Mouse (Mus musculus) liver, adult 2 months (tissue): ENCODE results near the gene Gm37419. TPM values are rescaled to one million over a fixed set of nuclear protein-coding genes. Genes with fewer than 3 reads are reported as not detected.

Source experiments
- DNase-seq: peaks from one replicate; pipeline ENCODE4 v3.0.0-alpha.2; 2011; ENCODE audit warnings: low read depth, low spot score; ENCODE audit errors: extremely low read depth
- H3K27ac ChIP-seq: fragments of 200-500 bp; replicated peaks from 2 replicates; pipeline ENCODE4 v1.5.1; 2012; ENCODE audit warnings: low read depth, mild to moderate bottlenecking, control low read depth, inconsistent platforms, low read length; ENCODE audit not compliant: insufficient read depth
- H3K27me3 ChIP-seq: fragments of 200-500 bp; 2 replicates; pipeline ENCODE4 v1.6.1; 2012; ENCODE audit warnings: mild to moderate bottlenecking, moderate library complexity, low read length, inconsistent platforms; ENCODE audit not compliant: control insufficient read depth, insufficient read depth
- H3K36me3 ChIP-seq: fragments of 200-500 bp; 2 replicates; pipeline ENCODE4 v1.6.1; 2012; ENCODE audit warnings: low read length, inconsistent platforms; ENCODE audit not compliant: control insufficient read depth, insufficient read depth
- H3K4me1 ChIP-seq: fragments of 200-500 bp; 2 replicates; pipeline ENCODE4 v1.6.1; 2011; ENCODE audit warnings: low read length; ENCODE audit not compliant: control insufficient read depth, insufficient read depth
- H3K4me3 ChIP-seq: fragments of 200-500 bp; 2 replicates; pipeline ENCODE4 v1.5.1; 2011; ENCODE audit warnings: low read depth, mild to moderate bottlenecking, control low read depth, low read length, moderate library complexity; ENCODE audit not compliant: insufficient read depth
- H3K79me2 ChIP-seq: fragments of 200-500 bp; 2 replicates; pipeline ENCODE4 v1.6.1; 2012; ENCODE audit warnings: inconsistent platforms, mild to moderate bottlenecking, low read length, moderate library complexity; ENCODE audit not compliant: control insufficient read depth, insufficient read depth
- H3K9ac ChIP-seq: fragments of 200-500 bp; 2 replicates; pipeline ENCODE4 v1.6.1; 2012; ENCODE audit warnings: low read depth, mild to moderate bottlenecking, control low read depth, inconsistent platforms, low read length
- CTCF ChIP-seq: fragments of 200-500 bp; IDR thresholded peaks from 2 replicates; pipeline ENCODE4 v1.5.1; 2011; ENCODE audit warnings: low read depth, low read length, control low read depth
- POLR2A ChIP-seq: fragments of 200-500 bp; IDR thresholded peaks from 2 replicates; pipeline ENCODE4 v1.6.1; 2011; ENCODE audit warnings: low read length, control low read depth; ENCODE audit not compliant: insufficient read depth; ENCODE audit errors: extremely low read depth
- WGBS: fragments of 180-500 bp; shearing (Covaris S2); methylation state at CpG from one replicate; pipeline ENCODE4 v1.1.7; 2018; 5-methylcytosine and 5-hydroxymethylcytosine counted together
- polyA plus RNA-seq: library from polyadenylated mRNA; depleted of rRNA; stranded (reverse); fragments of >200 nt; gene quantifications from 2 replicates; pipeline ENCODE4 v1.2.3, GENCODE M21; 2012
- total RNA-seq: library from RNA; depleted of rRNA; stranded (reverse); fragments of >200 nt; gene quantifications from 2 replicates; pipeline ENCODE4 v1.2.3, GENCODE M21; 2014

Gene Gm37419
- total and polyA plus RNA-seq, 2 experiments: not detected

- WGBS: 18% methylated on average over 1 of the region's 1 CpGs
- H3K79me2 ChIP-seq: no peaks in the 10 kb centered on the region
- H3K4me1 ChIP-seq: no peaks in the 10 kb centered on the region
- no peak overlapping the region for H3K9ac ChIP-seq
- no peak for DNase-seq
- H3K36me3 ChIP-seq: no peaks in the 10 kb centered on the region
- H3K27ac ChIP-seq: no peak overlapping the region
- no peaks in the 10 kb centered on the region for H3K27me3 ChIP-seq
- H3K4me3 ChIP-seq: no peak overlapping the region
- TF ChIP-seq POLR2A (no peak), CTCF (no peak)
These were observed 34.4 kb upstream of the Gm37419 start for GRCm38 (mm10) chr16:23953959-23954260.

GRCm38 (mm10) chr16:23958938-23959337 lies 29.3 kb upstream of the Gm37419 start:
- Histone ChIP-seq H3K9ac (no peak overlapping the region), H3K79me2 (no peaks in the 10 kb centered on the region), H3K27ac (no peak overlapping the region), H3K36me3 (no peaks in the 10 kb centered on the region), H3K27me3 (no peaks in the 10 kb centered on the region), H3K4me1 (no peaks in the 10 kb centered on the region), H3K4me3 (no peak overlapping the region)
- no peak for TF ChIP-seq CTCF
- no peak for TF ChIP-seq POLR2A
- no peak for DNase-seq

DNA sequence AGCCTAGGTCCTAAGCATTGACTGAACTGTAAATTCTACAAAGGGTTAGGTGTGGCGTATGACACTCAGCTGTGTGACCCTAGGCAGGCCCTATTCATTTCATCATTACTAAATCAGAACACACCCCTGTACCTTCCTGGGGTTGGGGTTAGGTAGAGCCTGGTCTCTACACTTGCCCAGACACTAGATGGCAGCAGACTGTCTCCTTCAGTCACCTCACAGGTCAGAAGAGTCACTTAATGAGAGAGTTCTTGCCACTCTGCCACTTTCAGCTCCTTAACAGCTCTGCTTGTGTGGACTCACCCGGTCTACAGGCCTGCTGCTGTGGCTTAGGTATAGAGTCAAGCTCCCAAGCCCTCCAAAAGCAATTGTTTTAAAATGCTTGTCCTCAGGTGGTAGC lies 25.9 kb upstream of the Gm37419 start:
- TF ChIP-seq POLR2A (no peak), CTCF (peak; percentile 61)
- no peaks in the 10 kb centered on the region for H3K27me3 ChIP-seq
- H3K9ac ChIP-seq: no peak overlapping the region
- H3K79me2 ChIP-seq: no peaks in the 10 kb centered on the region
- no peak overlapping the region for H3K27ac ChIP-seq
- no peaks in the 10 kb centered on the region for H3K4me1 ChIP-seq
- peaks cover 21% of the 10 kb centered on the region for H3K36me3 ChIP-seq
- WGBS: 54% methylated on average over 2 of the region's 2 CpGs
- DNase-seq: peak; percentile 70
- no peak overlapping the region for H3K4me3 ChIP-seq

DNA sequence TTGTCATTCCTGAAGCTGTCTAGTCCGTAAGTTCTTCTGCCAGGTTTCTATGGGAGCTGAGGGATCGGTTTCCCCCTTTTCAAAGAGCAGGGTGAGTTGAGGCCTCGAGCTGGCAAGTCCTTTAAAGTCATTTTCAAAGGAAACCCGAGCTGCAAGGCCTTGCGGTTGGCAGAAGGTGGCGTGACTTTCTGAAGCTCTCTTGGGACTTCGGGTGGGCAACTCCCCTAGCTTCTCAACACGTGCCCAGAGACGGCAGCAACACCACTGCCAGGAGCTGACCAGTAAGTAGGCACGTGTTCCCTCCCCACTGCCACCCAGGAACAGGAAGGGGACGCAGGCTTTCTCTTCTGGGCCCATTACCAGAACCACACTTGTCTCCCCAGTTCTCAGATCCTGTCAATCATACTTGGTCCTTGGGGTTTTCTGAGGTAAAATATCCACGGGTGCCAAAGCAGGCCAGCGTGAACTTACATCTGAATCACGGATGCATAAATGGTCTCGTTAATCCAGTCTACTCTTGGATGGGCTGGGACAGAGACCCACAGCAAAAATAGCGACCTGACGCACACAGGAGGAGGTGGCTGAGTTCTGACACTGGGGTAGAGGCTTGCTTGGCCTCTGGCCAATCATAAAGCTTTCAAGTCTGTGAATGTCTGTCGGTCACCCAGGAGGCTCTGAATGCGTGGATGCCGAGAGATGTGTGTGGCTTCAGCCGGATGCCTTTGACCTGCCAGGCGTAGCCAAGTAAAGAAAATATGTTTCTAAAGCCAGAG lies 24.2 kb upstream of the Gm37419 start:
- H3K79me2 ChIP-seq: no peaks in the 10 kb centered on the region
- H3K27me3 ChIP-seq: no peaks in the 10 kb centered on the region
- TF ChIP-seq CTCF (no peak), POLR2A (no peak)
- no peak overlapping the region for H3K27ac ChIP-seq
- no peak overlapping the region for H3K9ac ChIP-seq
- 84% methylated on average over 22 of the region's 22 CpGs for WGBS
- peaks cover 37% of the 10 kb centered on the region for H3K36me3 ChIP-seq
- H3K4me3 ChIP-seq: no peak overlapping the region
- no peaks in the 10 kb centered on the region for H3K4me1 ChIP-seq
- DNase-seq: no peak

GRCm38 (mm10) chr16:23964706-23965367 lies 23.4 kb upstream of the Gm37419 start:
- no peak overlapping the region for H3K9ac ChIP-seq
- no peak overlapping the region for H3K27ac ChIP-seq
- H3K4me1 ChIP-seq: no peaks in the 10 kb centered on the region
- TF ChIP-seq CTCF: no peak
- TF ChIP-seq POLR2A: no peak
- no peaks in the 10 kb centered on the region for H3K27me3 ChIP-seq
- no peaks in the 10 kb centered on the region for H3K79me2 ChIP-seq
- no peak for DNase-seq
- 88% methylated on average over 14 of the region's 14 CpGs for WGBS
- no peak overlapping the region for H3K4me3 ChIP-seq
- H3K36me3 ChIP-seq: peaks cover 43% of the 10 kb centered on the region

DNA sequence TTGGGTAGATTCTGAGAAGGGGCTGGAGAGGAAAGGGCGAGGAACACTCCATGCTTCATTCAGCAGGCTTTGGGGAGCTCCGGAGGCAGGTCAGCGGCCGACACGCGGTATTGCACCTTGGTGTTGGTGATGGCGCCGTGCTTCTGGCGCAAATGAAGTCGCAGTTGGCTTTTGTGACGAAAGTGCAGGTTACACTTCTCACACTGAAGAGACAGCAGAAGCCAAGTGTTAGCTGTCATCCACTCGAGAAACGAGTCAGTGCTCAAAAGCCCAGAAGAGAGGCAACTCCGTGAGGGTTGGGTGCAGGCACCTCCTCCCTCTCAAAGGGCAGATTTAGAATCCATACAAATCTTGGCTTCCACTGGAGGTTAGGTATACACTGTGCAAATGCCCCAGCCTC lies 22.2 kb upstream of the Gm37419 start:
- peaks cover 54% of the 10 kb centered on the region for H3K36me3 ChIP-seq
- no peak overlapping the region for H3K4me3 ChIP-seq
- no peaks in the 10 kb centered on the region for H3K27me3 ChIP-seq
- no peak overlapping the region for H3K27ac ChIP-seq
- H3K79me2 ChIP-seq: no peaks in the 10 kb centered on the region
- 94% methylated on average over 14 of the region's 14 CpGs for WGBS
- no peaks in the 10 kb centered on the region for H3K4me1 ChIP-seq
- TF ChIP-seq POLR2A (no peak), CTCF (no peak)
- no peak overlapping the region for H3K9ac ChIP-seq
- DNase-seq: no peak
